Mouse (Mus musculus) lung, embryonic 16.5 days (tissue): ENCODE measurements around the gene Ptpn1. TPM values are rescaled to one million over a fixed set of nuclear protein-coding genes. Genes with fewer than 3 reads are reported as not detected.

Experiments
- ATAC-seq: fragments of 200-750 bp; cut with Nextera tagmentation; 2 replicates; pipeline ENCODE4 v1.8.0; 2017; ENCODE audit warnings: low read depth, mild to moderate bottlenecking, moderate library complexity
- H3K27ac ChIP-seq: fragments of 300-500 bp; sonication (generic); 2 replicates; pipeline ENCODE4 v1.5.1; 2014; ENCODE audit warnings: mild to moderate bottlenecking, control low read depth, low read length
- H3K27me3 ChIP-seq: fragments of 300-500 bp; sonication (generic); 2 replicates; pipeline ENCODE4 v1.6.1; 2014; ENCODE audit warnings: low read depth, low read length, mixed read lengths; ENCODE audit not compliant: control insufficient read depth, insufficient read depth
- H3K36me3 ChIP-seq: fragments of 300-500 bp; sonication (generic); 2 replicates; pipeline ENCODE4 v1.6.1; 2014; ENCODE audit warnings: low read length; ENCODE audit not compliant: control insufficient read depth, insufficient read depth
- H3K4me1 ChIP-seq: fragments of 300-500 bp; sonication (generic); replicated peaks from 2 replicates; pipeline ENCODE4 v1.6.1; 2014; ENCODE audit warnings: low read length, mixed read lengths; ENCODE audit not compliant: control insufficient read depth, insufficient read depth
- H3K4me2 ChIP-seq: fragments of 300-500 bp; sonication (generic); 2 replicates; pipeline ENCODE4 v1.6.1; 2014; ENCODE audit warnings: low read depth, low read length, control low read depth
- H3K4me3 ChIP-seq: fragments of 300-500 bp; sonication (generic); 2 replicates; pipeline ENCODE4 v1.5.1; 2014; ENCODE audit warnings: mild to moderate bottlenecking, low read length, control low read depth
- H3K9ac ChIP-seq: fragments of 300-500 bp; sonication (generic); 2 replicates; pipeline ENCODE4 v1.6.1; 2014; ENCODE audit warnings: low read length, control low read depth
- H3K9me3 ChIP-seq: fragments of 300-500 bp; sonication (generic); 2 replicates; pipeline ENCODE4 v1.6.1; 2016; ENCODE audit warnings: low read length; ENCODE audit not compliant: control insufficient read depth
- WGBS: fragments of 180-500 bp; shearing (Covaris S2); extraction: QIAGEN DNeasy Blood & Tissue Kit; methylation state at CpG from one replicate; pipeline ENCODE4 v1.1.7; 2014; 5-methylcytosine and 5-hydroxymethylcytosine counted together
- polyA plus RNA-seq: library from polyadenylated mRNA; unstranded; fragments of >200 nt; fragmentation: Nextera tagmentation; extraction: Ambion mirVana; gene quantifications from 2 replicates; pipeline ENCODE4 v1.2.1, GENCODE M21; 2015

Ptpn1 gene
- polyA plus RNA-seq, 1 experiment from 2014 or later: 73.3 TPM

DNA sequence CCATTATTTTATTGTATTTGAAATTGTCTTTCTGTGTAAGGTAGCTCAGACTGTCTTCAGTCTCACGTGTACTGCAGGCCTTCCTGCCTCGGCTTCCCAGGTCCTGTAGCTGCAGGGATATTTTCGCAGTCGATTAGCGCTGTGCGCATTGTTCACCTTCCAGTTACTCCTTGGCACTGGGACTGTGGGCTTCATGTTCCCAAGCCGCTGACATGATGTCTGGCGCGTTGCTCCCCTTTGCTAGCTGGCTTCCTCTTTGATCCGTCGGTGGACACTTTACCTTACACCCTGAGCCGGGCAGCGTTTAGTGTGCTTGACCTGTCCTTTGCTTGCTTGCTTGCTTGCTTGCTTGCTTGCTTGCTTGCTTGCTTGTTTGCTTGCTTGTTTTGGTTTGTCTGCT lies 16.7 kb downstream of the Ptpn1 start:
- Histone ChIP-seq H3K36me3 (no peaks in the 10 kb centered on the region), H3K4me1 (peaks cover 28% of the 10 kb centered on the region), H3K27ac (peak overlapping the region; percentile 67), H3K9me3 (no peaks in the 10 kb centered on the region), H3K4me3 (no peak overlapping the region), H3K4me2 (no peak overlapping the region), H3K27me3 (no peaks in the 10 kb centered on the region), H3K9ac (no peak overlapping the region)
- no peak for ATAC-seq
- 71% methylated on average over 13 of the region's 13 CpGs for WGBS

DNA sequence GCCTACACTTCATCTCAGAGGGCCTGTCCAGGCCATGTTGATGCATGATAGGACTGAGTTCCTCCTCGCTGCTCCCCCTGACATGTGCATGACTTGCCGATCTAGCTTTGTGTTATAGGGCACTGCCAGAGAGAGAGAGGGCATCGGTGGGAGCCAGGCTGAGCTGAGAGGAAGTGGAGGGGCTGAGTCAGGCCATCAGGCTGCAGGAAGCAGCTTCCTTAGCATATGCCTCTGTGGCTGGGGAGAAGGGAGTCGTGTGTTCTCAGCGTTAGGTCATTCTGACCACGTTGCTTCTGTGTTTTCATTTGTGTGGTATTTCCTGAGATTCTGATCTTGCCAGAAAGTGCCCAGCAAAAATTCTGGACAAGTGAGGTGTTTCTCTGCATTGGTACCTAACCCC lies 17.4 kb downstream of the Ptpn1 start:
- peak overlapping the region; percentile 67 for H3K27ac ChIP-seq
- ATAC-seq: 0 out of 2 replicates have a peak, but pooled peaks have one; percentile 27
- 41% methylated on average over 6 of the region's 6 CpGs for WGBS
- H3K36me3 ChIP-seq: no peaks in the 10 kb centered on the region
- no peak overlapping the region for H3K4me2 ChIP-seq
- H3K9ac ChIP-seq: no peak overlapping the region
- H3K27me3 ChIP-seq: no peaks in the 10 kb centered on the region
- no peaks in the 10 kb centered on the region for H3K9me3 ChIP-seq
- peaks cover 26% of the 10 kb centered on the region for H3K4me1 ChIP-seq
- no peak overlapping the region for H3K4me3 ChIP-seq

GRCm38 (mm10) chr2:167949808-167950207 lies 18.0 kb downstream of the Ptpn1 start:
- no peak for ATAC-seq
- H3K9me3 ChIP-seq: no peaks in the 10 kb centered on the region
- no peaks in the 10 kb centered on the region for H3K36me3 ChIP-seq
- no peaks in the 10 kb centered on the region for H3K27me3 ChIP-seq
- H3K4me2 ChIP-seq: no peak overlapping the region
- no peak overlapping the region for H3K4me3 ChIP-seq
- H3K27ac ChIP-seq: peak overlapping the region; percentile 47
- no peak overlapping the region for H3K9ac ChIP-seq
- 70% methylated on average over 2 of the region's 2 CpGs for WGBS
- H3K4me1 ChIP-seq: peaks cover 26% of the 10 kb centered on the region

DNA sequence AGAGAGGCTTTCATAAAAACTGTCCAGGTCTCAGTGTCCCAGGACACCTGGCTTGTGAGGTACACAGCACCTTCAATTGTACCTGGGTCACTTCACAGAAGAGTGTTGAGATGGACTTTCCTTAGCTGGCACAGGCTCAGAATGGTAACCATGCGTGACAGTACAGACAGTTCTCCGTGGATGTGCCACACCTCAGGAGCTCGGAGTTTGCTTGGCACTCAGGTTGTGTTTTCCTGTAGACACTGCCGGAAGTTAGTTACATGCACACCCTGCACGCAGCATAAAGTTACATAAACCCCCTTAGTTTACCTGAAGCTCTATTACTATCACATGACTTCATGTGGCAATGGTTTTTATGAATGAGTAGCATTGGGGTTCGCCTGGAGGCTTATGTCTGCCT lies 18.8 kb downstream of the Ptpn1 start:
- Histone ChIP-seq H3K9me3 (no peaks in the 10 kb centered on the region), H3K27ac (no peak overlapping the region), H3K4me3 (no peak overlapping the region), H3K27me3 (no peaks in the 10 kb centered on the region), H3K9ac (no peak overlapping the region), H3K4me1 (peaks cover 26% of the 10 kb centered on the region), H3K4me2 (no peak overlapping the region), H3K36me3 (no peaks in the 10 kb centered on the region)
- 81% methylated on average over 6 of the region's 6 CpGs for WGBS
- ATAC-seq: no peak

- H3K9me3 ChIP-seq: no peaks in the 10 kb centered on the region
- 79% methylated on average over 13 of the region's 13 CpGs for WGBS
- no peak overlapping the region for H3K4me2 ChIP-seq
- H3K27me3 ChIP-seq: no peaks in the 10 kb centered on the region
- H3K27ac ChIP-seq: no peak overlapping the region
- H3K9ac ChIP-seq: no peak overlapping the region
- no peak for ATAC-seq
- no peak overlapping the region for H3K4me3 ChIP-seq
- no peaks in the 10 kb centered on the region for H3K36me3 ChIP-seq
- peaks cover 26% of the 10 kb centered on the region for H3K4me1 ChIP-seq
Observed at GRCm38 (mm10) chr2:167951301-167952211, 19.7 kb downstream of the Ptpn1 start.

DNA sequence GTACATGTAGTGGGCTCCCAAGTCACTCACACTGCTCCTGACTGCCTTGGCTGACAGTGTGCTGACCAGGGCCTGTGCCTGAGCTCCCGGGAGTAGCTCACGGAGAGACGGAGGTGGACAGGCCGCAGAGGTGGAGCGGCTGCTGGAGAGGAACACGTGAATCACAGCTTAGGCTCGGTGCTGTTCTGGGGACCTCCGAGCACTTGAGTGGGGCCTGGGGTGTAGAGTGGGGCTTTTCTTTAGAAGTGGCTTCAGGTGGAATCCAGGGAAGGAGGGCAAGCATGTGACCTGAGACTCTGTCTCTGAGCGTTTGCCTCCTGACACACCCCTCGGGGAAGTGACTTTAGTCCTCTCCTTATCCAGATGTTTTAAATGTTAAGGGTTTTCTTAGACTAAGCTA lies 22.0 kb downstream of the Ptpn1 start:
- Histone ChIP-seq H3K9me3 (no peaks in the 10 kb centered on the region), H3K27ac (0 out of 2 replicates have a peak overlapping the region, but pooled peaks have one; percentile 17), H3K36me3 (no peaks in the 10 kb centered on the region), H3K4me1 (peaks cover 20% of the 10 kb centered on the region), H3K4me2 (no peak overlapping the region), H3K4me3 (no peak overlapping the region), H3K9ac (no peak overlapping the region), H3K27me3 (no peaks in the 10 kb centered on the region)
- 60% methylated on average over 10 of the region's 10 CpGs for WGBS
- peak; percentile 37 for ATAC-seq

GRCm38 (mm10) chr2:167954928-167955327 lies 23.1 kb downstream of the Ptpn1 start:
- WGBS: 71% methylated on average over 7 of the region's 7 CpGs
- H3K9ac ChIP-seq: no peak overlapping the region
- H3K27ac ChIP-seq: no peak overlapping the region
- H3K4me1 ChIP-seq: peaks cover 23% of the 10 kb centered on the region
- ATAC-seq: no peak
- H3K36me3 ChIP-seq: no peaks in the 10 kb centered on the region
- no peaks in the 10 kb centered on the region for H3K27me3 ChIP-seq
- H3K9me3 ChIP-seq: no peaks in the 10 kb centered on the region
- no peak overlapping the region for H3K4me3 ChIP-seq
- no peak overlapping the region for H3K4me2 ChIP-seq

- peaks cover 29% of the 10 kb centered on the region for H3K4me1 ChIP-seq
- H3K27ac ChIP-seq: peak overlapping the region; percentile 19; the same call in 1 of the 2 replicates
- H3K9me3 ChIP-seq: no peaks in the 10 kb centered on the region
- no peak overlapping the region for H3K9ac ChIP-seq
- H3K4me3 ChIP-seq: no peak overlapping the region
- no peak overlapping the region for H3K4me2 ChIP-seq
- no peak for ATAC-seq
- WGBS: 86% methylated on average over 1 of the region's 1 CpGs
- H3K27me3 ChIP-seq: no peaks in the 10 kb centered on the region
- H3K36me3 ChIP-seq: no peaks in the 10 kb centered on the region
Observed at GRCm38 (mm10) chr2:167957539-167957938, 25.7 kb downstream of the Ptpn1 start.

DNA sequence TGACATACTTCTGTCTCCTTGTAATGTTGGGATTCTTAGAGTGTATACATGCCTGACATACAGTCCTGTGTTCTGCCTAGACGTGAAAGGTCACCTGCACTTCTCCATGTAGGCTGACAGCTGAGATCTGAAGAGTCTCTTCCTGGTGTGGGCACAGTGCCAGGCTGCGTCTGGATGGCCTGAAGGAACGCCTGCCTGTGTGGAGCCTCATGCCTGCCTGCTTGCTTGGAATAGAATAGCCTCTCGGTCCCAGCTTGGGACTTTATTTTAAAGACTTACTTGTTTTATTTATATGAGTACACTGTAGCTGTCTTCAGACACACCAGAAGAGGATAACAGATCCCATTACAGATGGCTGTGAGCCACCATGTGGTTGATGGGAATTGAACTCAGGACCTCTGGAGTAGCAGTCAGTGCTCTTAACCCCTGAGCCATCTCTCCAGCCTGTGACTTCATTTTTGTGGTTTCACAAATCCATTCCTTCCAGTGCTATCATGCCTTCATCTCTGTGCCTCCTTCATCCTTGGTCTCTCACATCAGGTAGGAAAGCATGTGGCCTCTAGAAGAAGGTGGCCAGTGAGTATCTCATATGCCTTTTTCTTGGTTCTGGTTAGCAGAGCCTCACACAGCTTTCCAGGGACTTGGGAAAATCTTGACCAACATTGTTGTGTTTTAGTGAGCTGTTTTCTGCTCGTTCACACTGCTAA lies 26.4 kb downstream of the Ptpn1 start:
- ATAC-seq: peak; percentile 31
- Histone ChIP-seq H3K9ac (no peak overlapping the region), H3K36me3 (no peaks in the 10 kb centered on the region), H3K4me3 (no peak overlapping the region), H3K4me1 (peaks cover 33% of the 10 kb centered on the region), H3K27ac (peak overlapping the region; percentile 86), H3K4me2 (no peak overlapping the region; the same call in 1 of the 2 replicates), H3K27me3 (no peaks in the 10 kb centered on the region), H3K9me3 (no peaks in the 10 kb centered on the region)
- 18% methylated on average over 5 of the region's 5 CpGs for WGBS
